Mouse (Mus musculus) cerebellum, adult 2 months (tissue): ENCODE measurements at regions not wholly inside any gene's neighbourhood (a gene's known extent, or its start where the extent isn't known, plus 50 kb on each side); places are given as distances from the start of the nearest gene placed in this dataset.

ENCODE experiments used
- CTCF ChIP-seq: fragments of 200-500 bp; IDR thresholded peaks from 2 replicates; pipeline ENCODE4 v1.5.1; 2011; ENCODE audit warnings: low read depth, mild to moderate bottlenecking, control low read depth, low read length, moderate library complexity, borderline replicate concordance; ENCODE audit not compliant: insufficient read depth
- POLR2A ChIP-seq: fragments of 200-500 bp; IDR thresholded peaks from 2 replicates; pipeline ENCODE4 v1.6.1; 2011; ENCODE audit warnings: low read length, control low read depth, borderline replicate concordance; ENCODE audit not compliant: insufficient read depth

- TF ChIP-seq CTCF (no peak), POLR2A (no peak)
These were observed 192.7 kb upstream of the Nlrp1b start for GRCm38 (mm10) chr11:71423242-71423641.
